Mouse (Mus musculus) limb, embryonic 14.5 days (tissue): Measurements from ENCODE around the gene Wnk4. TPM values are rescaled to one million over a fixed set of nuclear protein-coding genes. Genes with fewer than 3 reads are reported as not detected.

Experiments used
- ATAC-seq: fragments of 200-750 bp; cut with Nextera tagmentation; 2 replicates; pipeline ENCODE4 v1.8.0; 2017; ENCODE audit warnings: low read depth, moderate number of reproducible peaks, moderate TSS enrichment; ENCODE audit not compliant: low FRiP score
- DNase-seq: peaks from one replicate; pipeline ENCODE4 v3.0.0-alpha.2; 2015; ENCODE audit warnings: low spot score
- H3K27ac ChIP-seq: fragments of 300-500 bp; sonication (generic); replicated peaks from 2 replicates; pipeline ENCODE4 v1.5.1; 2014; ENCODE audit warnings: low read depth, mild to moderate bottlenecking, low read length, moderate library complexity, mixed read lengths
- H3K27me3 ChIP-seq: fragments of 300-500 bp; sonication (generic); 2 replicates; pipeline ENCODE4 v1.6.1; 2014; ENCODE audit warnings: low read length, mixed read lengths; ENCODE audit not compliant: control insufficient read depth, insufficient read depth
- H3K36me3 ChIP-seq: fragments of 300-500 bp; sonication (generic); 2 replicates; pipeline ENCODE4 v1.6.1; 2014; ENCODE audit warnings: mild to moderate bottlenecking, low read length, moderate library complexity, mixed read lengths; ENCODE audit not compliant: control insufficient read depth, insufficient read depth
- H3K4me1 ChIP-seq: fragments of 300-500 bp; sonication (generic); 2 replicates; pipeline ENCODE4 v1.6.1; 2014; ENCODE audit warnings: antibody characterized with exemption, low read length, mixed read lengths; ENCODE audit not compliant: control insufficient read depth, insufficient read depth
- H3K4me2 ChIP-seq: fragments of 300-500 bp; sonication (generic); replicated peaks from 2 replicates; pipeline ENCODE4 v1.6.1; 2014; ENCODE audit warnings: low read depth, mild to moderate bottlenecking, low read length, moderate library complexity; ENCODE audit not compliant: severe bottlenecking
- H3K4me3 ChIP-seq: fragments of 300-500 bp; sonication (generic); replicated peaks from 2 replicates; pipeline ENCODE4 v1.5.1; 2014; ENCODE audit warnings: low read length
- H3K9ac ChIP-seq: fragments of 300-500 bp; sonication (generic); 2 replicates; pipeline ENCODE4 v1.6.1; 2014; ENCODE audit warnings: mild to moderate bottlenecking, low read depth, low read length, moderate library complexity; ENCODE audit not compliant: severe bottlenecking
- H3K9me3 ChIP-seq: fragments of 300-500 bp; sonication (generic); 2 replicates; pipeline ENCODE4 v1.6.1; 2016; ENCODE audit warnings: low read length; ENCODE audit not compliant: control insufficient read depth
- POLR2A ChIP-seq: fragments of 200-500 bp; IDR thresholded peaks from 2 replicates; pipeline ENCODE4 v1.8.0; 2012; ENCODE audit warnings: inconsistent platforms, mild to moderate bottlenecking, moderate library complexity, borderline replicate concordance; ENCODE audit not compliant: insufficient read depth, insufficient read length; ENCODE audit errors: extremely low read depth
- WGBS: fragments of 180-500 bp; shearing (Covaris S2); extraction: QIAGEN DNeasy Blood & Tissue Kit; methylation state at CpG from one replicate; pipeline ENCODE4 v1.1.7; 2014; 5-methylcytosine and 5-hydroxymethylcytosine counted together
- polyA plus RNA-seq, 2 experiments: library from polyadenylated mRNA; depleted of rRNA in 1 of 2; stranded (reverse) in 1 of 2; unstranded in 1 of 2; fragments of >200 nt; fragmentation: Nextera tagmentation in 1 of 2; extraction: Ambion mirVana in 1 of 2; gene quantifications; 2 replicates each; pipeline versions ENCODE4 v1.2.1 to v1.2.3; 2012 to 2014

The Wnk4 gene
- polyA plus RNA-seq, 2 experiments = 10.7 to 14.9 TPM

- H3K4me3 ChIP-seq = peak overlapping the region; percentile 67
- no peak for TF ChIP-seq POLR2A
- peak overlapping the region; percentile 66 for H3K9ac ChIP-seq
- 56% methylated on average over 12 of the region's 12 CpGs for WGBS
- ATAC-seq = no peak
- no peaks in the 10 kb centered on the region for H3K9me3 ChIP-seq
- DNase-seq = no peak
- H3K4me2 ChIP-seq = peak overlapping the region; percentile 60
- H3K4me1 ChIP-seq = peaks cover 18% of the 10 kb centered on the region
- H3K36me3 ChIP-seq = 0 out of 2 replicates have a peak, but pooled peaks cover 10% of the 10 kb centered on the region
- H3K27me3 ChIP-seq = no peaks in the 10 kb centered on the region
- H3K27ac ChIP-seq = no peak overlapping the region
Measured at GRCm38 (mm10) chr11:101277381-101278222, 17.2 kb downstream of the Wnk4 start.

DNA sequence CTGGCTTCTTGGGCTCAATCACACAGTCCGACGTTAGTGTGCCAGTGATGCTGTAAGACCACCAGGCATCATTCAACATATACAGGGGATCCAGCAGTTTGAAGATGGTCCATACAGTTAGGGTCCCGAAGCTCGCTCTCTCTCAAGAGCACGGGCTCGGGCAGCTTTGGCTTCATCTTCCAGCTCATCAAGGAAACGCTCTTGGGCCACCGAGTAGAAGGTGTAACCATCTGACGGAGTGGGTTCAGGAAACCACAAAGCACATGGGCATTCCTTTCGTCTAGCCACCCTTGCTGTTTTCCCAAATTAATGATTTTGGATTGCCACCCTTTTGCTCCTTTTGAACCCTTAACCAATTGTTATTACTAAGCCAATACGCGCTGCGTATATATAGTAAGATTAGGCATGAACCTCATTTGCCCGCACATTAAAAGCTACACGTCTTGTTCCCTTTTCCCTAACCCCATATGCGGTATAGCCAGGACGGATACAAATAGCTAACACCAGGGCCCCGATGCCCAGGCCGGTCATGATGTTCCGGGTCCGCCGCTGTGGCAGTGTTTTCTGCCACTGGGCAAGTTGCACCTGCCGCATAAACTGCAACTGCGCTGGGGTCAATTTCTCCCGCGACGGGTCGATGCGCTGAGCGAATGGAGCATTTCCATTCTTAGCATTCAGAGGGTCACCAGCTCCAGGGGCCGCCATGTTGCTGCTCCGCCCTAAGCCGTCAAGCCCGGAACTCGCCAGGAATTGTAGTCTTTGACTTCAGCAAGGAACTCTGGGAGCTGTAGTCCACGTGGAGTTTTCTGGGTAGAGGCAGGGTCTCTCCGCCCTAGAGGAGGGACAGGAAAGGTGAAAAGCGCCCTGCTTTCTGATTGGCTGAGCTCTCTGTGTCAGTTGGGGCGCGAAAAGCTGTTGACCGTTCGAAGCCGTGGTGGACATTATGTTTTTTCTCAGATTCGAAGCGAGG, 18.1 kb downstream of the Wnk4 start, which contains the start of the genes Cntd1 and Coa3:
TSS of gene Cntd1 (plus strand) at position 790 of the 970 bp plus-strand sequence.
TSS of gene Coa3 (minus strand) at position 892 of the 970 bp plus-strand sequence.
- no peak within 1 kb of the TSS for H3K27ac ChIP-seq
- WGBS = 8% methylated on average over 45 of the region's 45 CpGs
- peaks cover 18% of the 10 kb centered on the region for H3K4me1 ChIP-seq

GRCm38 (mm10) chr11:101279193-101279569, 18.8 kb downstream of the Wnk4 start:
- no peak for TF ChIP-seq POLR2A
- DNase-seq (no peak), ATAC-seq (no peak)
- H3K9ac ChIP-seq = no peak overlapping the region
- H3K4me1 ChIP-seq = peaks cover 18% of the 10 kb centered on the region
- H3K9me3 ChIP-seq = no peaks in the 10 kb centered on the region
- 0 out of 2 replicates have a peak, but pooled peaks cover 5% of the 10 kb centered on the region for H3K36me3 ChIP-seq
- H3K27me3 ChIP-seq = no peaks in the 10 kb centered on the region
- no peak overlapping the region for H3K27ac ChIP-seq
- WGBS = 66% methylated on average over 14 of the region's 14 CpGs
- H3K4me3 ChIP-seq = peak overlapping the region; percentile 67
- peak overlapping the region; percentile 60 for H3K4me2 ChIP-seq

More for the DNA sequence above, 18.1 kb downstream of the Wnk4 start, which contains the start of the genes Cntd1 and Coa3:
- ATAC-seq (peak; percentile 97), DNase-seq (peak; percentile 96)
- TF ChIP-seq POLR2A = no peak; the same call in 1 of the 2 replicates
- H3K4me3 ChIP-seq = peak within 1 kb of the TSS; percentile 67
- peak within 1 kb of the TSS; percentile 66 for H3K9ac ChIP-seq
- 0 out of 2 replicates have a peak, but pooled peaks cover 8% of the 10 kb centered on the region for H3K36me3 ChIP-seq
- peak within 1 kb of the TSS; percentile 60 for H3K4me2 ChIP-seq
- H3K27me3 ChIP-seq = no peaks in the 10 kb centered on the region
- H3K9me3 ChIP-seq = no peaks in the 10 kb centered on the region

GRCm38 (mm10) chr11:101280837-101281236, 20.5 kb downstream of the Wnk4 start:
- WGBS = 44% methylated on average over 7 of the region's 7 CpGs
- H3K4me2 ChIP-seq = no peak overlapping the region
- no peaks in the 10 kb centered on the region for H3K27me3 ChIP-seq
- ATAC-seq = no peak
- no peak for DNase-seq
- peaks cover 18% of the 10 kb centered on the region for H3K4me1 ChIP-seq
- H3K9me3 ChIP-seq = no peaks in the 10 kb centered on the region
- H3K27ac ChIP-seq = no peak overlapping the region
- no peak for TF ChIP-seq POLR2A
- H3K36me3 ChIP-seq = 0 out of 2 replicates have a peak, but pooled peaks cover 5% of the 10 kb centered on the region
- H3K9ac ChIP-seq = no peak overlapping the region
- no peak overlapping the region for H3K4me3 ChIP-seq

DNA sequence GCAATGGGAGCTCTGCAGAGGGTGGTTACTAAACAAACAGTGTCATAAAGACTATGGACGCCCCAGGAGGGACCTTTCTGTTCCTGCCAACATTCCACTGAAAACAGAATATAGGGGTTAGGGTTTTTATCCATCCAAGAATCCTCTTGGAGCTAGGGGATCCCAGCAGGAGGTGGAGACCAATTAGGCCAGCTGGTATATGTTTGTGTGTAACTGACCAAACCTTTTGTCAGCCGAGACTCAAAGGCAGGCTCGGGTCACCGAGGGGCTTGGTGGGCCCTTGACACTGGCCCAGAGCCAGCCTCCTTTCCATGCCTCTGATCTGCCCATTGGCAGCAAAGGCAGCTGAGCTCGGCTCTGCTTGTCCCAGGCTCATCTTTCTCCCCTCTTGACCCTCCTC, 22.5 kb downstream of the Wnk4 start:
- Histone ChIP-seq H3K27me3 (no peaks in the 10 kb centered on the region), H3K36me3 (peaks cover 7% of the 10 kb centered on the region), H3K27ac (no peak overlapping the region), H3K4me1 (peaks cover 8% of the 10 kb centered on the region), H3K4me2 (no peak overlapping the region), H3K9me3 (no peaks in the 10 kb centered on the region), H3K4me3 (no peak overlapping the region), H3K9ac (no peak overlapping the region)
- TF ChIP-seq POLR2A = no peak
- ATAC-seq (no peak), DNase-seq (no peak)
- 32% methylated on average over 5 of the region's 5 CpGs for WGBS
